Mouse (Mus musculus): ENCODE results near the gene Tex12.

Gene Tex12

GRCm38 (mm10) chr9:50540170-50540569 lies 21.0 kb downstream of the Tex12 start:
- Histone ChIP-seq H3K27me3 (ENCODE audit: control insufficient read depth, insufficient read depth, low read length, poor library complexity, severe bottlenecking) (no peaks in the 10 kb centered on the region), H3K36me3 (ENCODE audit: control insufficient read depth, insufficient read depth, low read length, poor library complexity, severe bottlenecking) (no peaks in the 10 kb centered on the region)
- DNase-seq (ENCODE audit: low read depth, low spot score): peak; percentile 42

DNA sequence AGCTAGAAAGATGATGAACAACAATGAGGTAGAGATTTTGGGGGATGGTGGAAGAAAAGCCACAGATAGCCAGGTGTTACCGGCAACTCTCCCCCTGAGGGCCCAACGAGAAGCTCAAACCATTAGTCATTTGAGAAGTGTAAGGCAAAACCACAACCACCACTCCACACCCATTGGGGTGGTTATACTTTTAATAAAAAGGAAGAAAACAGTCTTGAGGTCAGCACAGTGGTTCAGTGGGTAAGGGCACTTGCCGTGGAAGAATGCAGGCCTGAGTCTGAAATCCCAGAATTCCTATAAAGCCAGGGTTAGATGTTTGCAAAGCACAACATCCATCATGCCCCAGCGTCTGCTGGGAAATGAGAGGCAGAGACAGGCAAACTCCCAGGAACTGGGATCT lies 23.8 kb downstream of the Tex12 start:
- H3K27me3 ChIP-seq (ENCODE audit: control insufficient read depth, insufficient read depth, low read length, poor library complexity, severe bottlenecking): no peaks in the 10 kb centered on the region
- peak; percentile 23 for DNase-seq (ENCODE audit: low read depth, low spot score)
- H3K36me3 ChIP-seq (ENCODE audit: control insufficient read depth, insufficient read depth, low read length, poor library complexity, severe bottlenecking): no peaks in the 10 kb centered on the region

- Histone ChIP-seq H3K36me3 (ENCODE audit: control insufficient read depth, insufficient read depth, low read length, poor library complexity, severe bottlenecking) (no peaks in the 10 kb centered on the region), H3K27me3 (ENCODE audit: control insufficient read depth, insufficient read depth, low read length, poor library complexity, severe bottlenecking) (no peaks in the 10 kb centered on the region)
- no peak for DNase-seq (ENCODE audit: low read depth, low spot score)
Observed at GRCm38 (mm10) chr9:50536603-50537135, 24.5 kb downstream of the Tex12 start.

DNA sequence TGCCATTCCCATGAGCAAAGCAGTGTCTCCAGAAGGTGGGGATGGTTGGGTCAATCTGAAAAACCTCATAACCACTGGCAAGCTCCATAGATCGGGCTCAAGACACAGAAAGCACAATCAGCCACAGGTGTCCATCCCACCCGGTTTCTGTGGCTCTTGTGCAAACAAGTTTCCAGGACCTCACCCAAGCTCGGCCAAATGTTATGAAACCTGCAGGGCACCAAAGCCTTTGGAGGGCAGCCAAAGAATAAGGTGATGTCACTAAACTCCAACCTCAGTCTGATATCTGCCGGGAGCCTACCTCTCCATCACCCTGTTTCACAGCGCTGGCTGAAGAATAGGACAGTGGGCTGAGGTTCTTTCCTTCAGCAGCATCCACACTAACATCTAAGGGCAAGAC lies 25.2 kb downstream of the Tex12 start:
- no peaks in the 10 kb centered on the region for H3K36me3 ChIP-seq (ENCODE audit: control insufficient read depth, insufficient read depth, low read length, poor library complexity, severe bottlenecking)
- no peak for DNase-seq (ENCODE audit: low read depth, low spot score)

DNA sequence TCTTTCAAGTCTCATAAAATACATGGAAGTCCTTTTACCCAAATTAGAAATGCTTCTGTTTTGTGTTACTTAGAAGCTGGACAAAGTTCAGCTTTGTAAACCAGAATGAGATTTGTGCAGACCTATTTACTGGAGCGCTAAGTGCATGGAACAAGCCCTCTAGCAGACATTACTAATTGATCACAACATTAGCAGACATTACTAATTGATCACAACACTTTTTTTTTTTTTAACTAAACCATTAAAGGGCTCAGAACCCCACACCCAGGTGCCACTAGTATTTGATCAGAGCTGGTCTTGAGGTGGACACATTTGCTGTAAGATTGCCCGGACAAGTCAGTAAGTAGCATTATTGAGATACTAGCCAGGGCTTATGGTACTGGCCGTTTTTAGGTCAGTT lies 27.3 kb downstream of the Tex12 start:
- H3K36me3 ChIP-seq (ENCODE audit: control insufficient read depth, insufficient read depth, low read length, poor library complexity, severe bottlenecking): no peaks in the 10 kb centered on the region
- no peaks in the 10 kb centered on the region for H3K27me3 ChIP-seq (ENCODE audit: control insufficient read depth, insufficient read depth, low read length, poor library complexity, severe bottlenecking)
- DNase-seq (ENCODE audit: low read depth, low spot score): peak; percentile 57

More for the DNA sequence above, 25.2 kb downstream of the Tex12 start:
- H3K27me3 ChIP-seq (ENCODE audit: control insufficient read depth, insufficient read depth, low read length, poor library complexity, severe bottlenecking): no peaks in the 10 kb centered on the region

GRCm38 (mm10) chr9:50533328-50533727 lies 27.8 kb downstream of the Tex12 start:
- Histone ChIP-seq H3K27me3 (ENCODE audit: control insufficient read depth, insufficient read depth, low read length, poor library complexity, severe bottlenecking) (no peaks in the 10 kb centered on the region), H3K36me3 (ENCODE audit: control insufficient read depth, insufficient read depth, low read length, poor library complexity, severe bottlenecking) (no peaks in the 10 kb centered on the region)
- DNase-seq (ENCODE audit: low read depth, low spot score): peak; percentile 74

GRCm38 (mm10) chr9:50530890-50531289 lies 30.2 kb downstream of the Tex12 start:
- Histone ChIP-seq H3K27me3 (ENCODE audit: control insufficient read depth, insufficient read depth, low read length, poor library complexity, severe bottlenecking) (no peaks in the 10 kb centered on the region), H3K36me3 (ENCODE audit: control insufficient read depth, insufficient read depth, low read length, poor library complexity, severe bottlenecking) (0 out of 2 replicates have a peak, but pooled peaks cover 1% of the 10 kb centered on the region)
- DNase-seq (ENCODE audit: low read depth, low spot score): peak; percentile 52

DNA sequence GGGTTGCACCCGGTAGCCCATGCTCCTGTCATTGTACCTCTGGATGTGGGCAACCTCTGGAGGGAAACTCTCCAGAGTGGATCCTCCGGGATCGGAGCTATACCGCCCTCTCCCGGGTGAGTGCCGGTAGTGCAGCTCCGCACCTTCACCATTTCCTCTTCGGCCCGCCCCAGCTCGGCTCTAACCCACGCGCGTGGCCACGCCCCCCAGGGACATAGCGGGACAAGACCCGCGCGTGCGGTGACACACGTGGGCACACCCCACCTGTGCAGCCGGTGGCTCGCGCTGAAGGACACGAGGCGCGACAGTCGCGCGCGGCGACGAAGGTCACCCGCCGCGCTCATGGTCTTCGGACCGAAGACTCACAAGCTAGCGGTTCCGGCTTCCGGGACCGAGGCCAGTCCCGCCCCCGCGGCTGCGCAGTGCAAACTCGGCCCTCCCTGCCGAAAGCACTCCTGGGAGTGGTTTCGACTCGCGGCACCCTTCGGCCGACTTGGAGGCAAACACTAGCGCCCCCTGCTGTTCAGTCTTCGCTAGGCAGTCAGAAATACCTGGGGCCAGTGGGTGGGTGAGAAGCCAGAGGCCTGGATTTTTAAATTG lies 32.7 kb downstream of the Tex12 start, which contains the start of gene Pts:
TSS of gene Pts (minus strand) at position 432 of the 600 bp plus-strand sequence.
- Histone ChIP-seq H3K27me3 (ENCODE audit: control insufficient read depth, insufficient read depth, low read length, poor library complexity, severe bottlenecking) (no peaks in the 10 kb centered on the region), H3K36me3 (ENCODE audit: control insufficient read depth, insufficient read depth, low read length, poor library complexity, severe bottlenecking) (peaks cover 5% of the 10 kb centered on the region; the same call in 1 of the 2 replicates)
- DNase-seq (ENCODE audit: low read depth, low spot score): peak; percentile 99

GRCm38 (mm10) chr9:50527860-50528259 lies 33.3 kb downstream of the Tex12 start:
- peaks cover 5% of the 10 kb centered on the region; the same call in 1 of the 2 replicates for H3K36me3 ChIP-seq (ENCODE audit: control insufficient read depth, insufficient read depth, low read length, poor library complexity, severe bottlenecking)
- DNase-seq (ENCODE audit: low read depth, low spot score): peak; percentile 63
- H3K27me3 ChIP-seq (ENCODE audit: control insufficient read depth, insufficient read depth, low read length, poor library complexity, severe bottlenecking): no peaks in the 10 kb centered on the region

DNA sequence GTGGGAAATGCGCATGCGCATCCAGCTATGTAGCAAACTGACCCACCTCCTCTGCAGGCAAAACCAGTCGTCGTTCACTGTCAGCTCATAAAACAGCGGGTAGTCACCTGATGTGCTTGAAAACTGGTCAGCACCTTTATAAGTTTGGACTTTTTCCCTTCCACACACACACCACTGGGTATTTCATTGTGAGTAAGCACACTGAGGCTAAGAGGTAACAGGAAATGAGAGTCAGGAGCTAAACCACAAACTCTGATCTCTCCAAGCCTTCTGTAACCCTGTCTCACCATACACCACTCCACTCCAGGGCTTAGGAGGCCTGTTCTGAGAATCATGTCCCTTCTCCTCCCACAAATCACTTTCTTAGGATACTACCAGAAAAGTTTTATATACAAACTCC lies 35.5 kb downstream of the Tex12 start:
- H3K36me3 ChIP-seq (ENCODE audit: control insufficient read depth, insufficient read depth, low read length, poor library complexity, severe bottlenecking): peaks cover 13% of the 10 kb centered on the region
- no peaks in the 10 kb centered on the region for H3K27me3 ChIP-seq (ENCODE audit: control insufficient read depth, insufficient read depth, low read length, poor library complexity, severe bottlenecking)
- no peak for DNase-seq (ENCODE audit: low read depth, low spot score)

GRCm38 (mm10) chr9:50524936-50525335 lies 36.2 kb downstream of the Tex12 start:
- DNase-seq (ENCODE audit: low read depth, low spot score): no peak
- Histone ChIP-seq H3K27me3 (ENCODE audit: control insufficient read depth, insufficient read depth, low read length, poor library complexity, severe bottlenecking) (no peaks in the 10 kb centered on the region), H3K36me3 (ENCODE audit: control insufficient read depth, insufficient read depth, low read length, poor library complexity, severe bottlenecking) (peaks cover 13% of the 10 kb centered on the region)

DNA sequence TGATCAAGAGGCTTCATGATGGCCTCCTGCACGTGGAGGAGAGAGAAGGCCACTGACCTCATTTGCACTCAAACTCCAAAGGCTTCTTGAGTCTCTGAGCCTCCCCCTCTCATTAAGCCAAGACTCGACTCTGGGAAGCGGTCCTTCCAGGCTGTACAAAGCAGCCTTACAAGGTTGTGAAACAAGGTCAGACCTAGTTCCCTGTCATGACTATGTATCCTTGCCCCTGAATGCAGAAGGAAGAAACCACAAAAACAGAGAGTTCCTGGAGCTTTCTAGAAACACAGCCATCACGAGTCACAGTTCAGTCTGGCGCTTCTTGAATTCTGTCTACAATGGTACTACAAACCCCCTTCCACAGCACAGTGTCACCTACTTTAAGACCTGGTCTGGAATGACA lies 38.6 kb downstream of the Tex12 start:
- DNase-seq (ENCODE audit: low read depth, low spot score): no peak
- peaks cover 13% of the 10 kb centered on the region for H3K36me3 ChIP-seq (ENCODE audit: control insufficient read depth, insufficient read depth, low read length, poor library complexity, severe bottlenecking)
- no peaks in the 10 kb centered on the region for H3K27me3 ChIP-seq (ENCODE audit: control insufficient read depth, insufficient read depth, low read length, poor library complexity, severe bottlenecking)

DNA sequence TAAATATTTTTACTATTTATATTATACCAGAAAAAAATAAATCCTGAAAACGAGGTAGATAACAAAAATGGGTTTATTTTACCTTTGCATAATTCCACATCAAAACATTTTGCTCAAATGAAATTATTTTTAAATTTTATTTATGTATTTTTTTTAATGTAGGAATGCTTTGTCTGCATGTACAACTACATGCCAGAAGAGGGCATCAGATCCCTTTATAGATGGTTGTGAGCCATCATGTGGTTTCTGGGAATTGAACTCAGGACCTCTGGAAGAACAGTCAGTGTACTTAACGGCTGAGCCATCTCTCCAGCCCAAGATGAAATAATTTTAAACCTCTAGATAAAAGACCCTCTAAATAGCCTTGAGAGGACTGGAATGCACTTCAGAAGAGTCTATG lies 39.6 kb downstream of the Tex12 start:
- Histone ChIP-seq H3K36me3 (ENCODE audit: control insufficient read depth, insufficient read depth, low read length, poor library complexity, severe bottlenecking) (peaks cover 11% of the 10 kb centered on the region), H3K27me3 (ENCODE audit: control insufficient read depth, insufficient read depth, low read length, poor library complexity, severe bottlenecking) (no peaks in the 10 kb centered on the region)
- DNase-seq (ENCODE audit: low read depth, low spot score): no peak

- Histone ChIP-seq H3K27me3 (ENCODE audit: control insufficient read depth, insufficient read depth, low read length, poor library complexity, severe bottlenecking) (no peaks in the 10 kb centered on the region), H3K36me3 (ENCODE audit: control insufficient read depth, insufficient read depth, low read length, poor library complexity, severe bottlenecking) (peaks cover 11% of the 10 kb centered on the region)
- no peak for DNase-seq (ENCODE audit: low read depth, low spot score)
Observed at GRCm38 (mm10) chr9:50520748-50521147, 40.4 kb downstream of the Tex12 start.

DNA sequence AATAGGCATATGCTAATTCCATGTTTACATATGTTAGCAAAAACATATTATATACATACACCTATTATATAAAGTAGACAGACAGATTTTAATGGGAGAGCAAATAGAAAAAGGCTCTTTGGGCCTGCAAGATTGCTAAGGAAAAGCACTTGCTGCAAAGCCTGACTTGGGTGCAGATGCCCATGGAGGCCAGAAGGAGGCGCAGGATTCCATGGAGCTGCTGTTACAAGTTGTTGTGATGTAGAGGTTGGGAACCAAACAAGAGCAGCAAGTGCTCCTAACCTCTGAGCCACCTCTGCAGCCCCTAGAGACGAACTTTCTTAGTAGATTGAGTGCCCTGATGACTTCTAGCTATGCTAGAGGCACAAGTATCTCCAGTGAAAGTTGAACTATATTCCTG lies 42.3 kb downstream of the Tex12 start:
- peak; percentile 49 for DNase-seq (ENCODE audit: low read depth, low spot score)
- peaks cover 7% of the 10 kb centered on the region for H3K36me3 ChIP-seq (ENCODE audit: control insufficient read depth, insufficient read depth, low read length, poor library complexity, severe bottlenecking)

DNA sequence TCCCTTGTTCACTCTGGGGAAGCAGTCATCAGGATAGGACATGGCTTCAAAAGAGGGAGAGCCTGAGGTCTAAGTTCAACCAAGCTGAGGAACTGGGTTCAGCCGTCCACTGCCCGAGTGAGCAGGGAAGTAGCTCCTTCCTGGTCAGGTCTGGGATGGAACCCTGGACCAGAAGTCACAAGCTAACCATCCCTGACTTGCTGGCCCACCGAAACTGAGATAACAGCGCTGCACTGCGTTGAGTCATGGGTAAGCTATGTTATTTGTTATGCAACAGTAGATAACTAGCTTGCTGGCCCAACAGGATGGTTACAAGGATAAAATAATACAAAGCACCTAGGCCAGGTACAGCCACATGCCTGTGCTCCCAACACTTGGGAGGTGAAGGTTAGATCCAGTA lies 45.7 kb downstream of the Tex12 start:
- no peak for DNase-seq (ENCODE audit: low read depth, low spot score)
- H3K36me3 ChIP-seq (ENCODE audit: control insufficient read depth, insufficient read depth, low read length, poor library complexity, severe bottlenecking): no peaks in the 10 kb centered on the region
- no peaks in the 10 kb centered on the region; the same call in 1 of the 2 replicates for H3K27me3 ChIP-seq (ENCODE audit: control insufficient read depth, insufficient read depth, low read length, poor library complexity, severe bottlenecking)

More for the DNA sequence above, 42.3 kb downstream of the Tex12 start:
- no peaks in the 10 kb centered on the region for H3K27me3 ChIP-seq (ENCODE audit: control insufficient read depth, insufficient read depth, low read length, poor library complexity, severe bottlenecking)
